Mouse (Mus musculus): ENCODE measurements around the gene Fam20c. TPM values are rescaled to one million over a fixed set of nuclear protein-coding genes. Genes with fewer than 3 reads are reported as not detected.

Fam20c gene
- polyA plus RNA-seq, 1 experiment: not detected

DNA sequence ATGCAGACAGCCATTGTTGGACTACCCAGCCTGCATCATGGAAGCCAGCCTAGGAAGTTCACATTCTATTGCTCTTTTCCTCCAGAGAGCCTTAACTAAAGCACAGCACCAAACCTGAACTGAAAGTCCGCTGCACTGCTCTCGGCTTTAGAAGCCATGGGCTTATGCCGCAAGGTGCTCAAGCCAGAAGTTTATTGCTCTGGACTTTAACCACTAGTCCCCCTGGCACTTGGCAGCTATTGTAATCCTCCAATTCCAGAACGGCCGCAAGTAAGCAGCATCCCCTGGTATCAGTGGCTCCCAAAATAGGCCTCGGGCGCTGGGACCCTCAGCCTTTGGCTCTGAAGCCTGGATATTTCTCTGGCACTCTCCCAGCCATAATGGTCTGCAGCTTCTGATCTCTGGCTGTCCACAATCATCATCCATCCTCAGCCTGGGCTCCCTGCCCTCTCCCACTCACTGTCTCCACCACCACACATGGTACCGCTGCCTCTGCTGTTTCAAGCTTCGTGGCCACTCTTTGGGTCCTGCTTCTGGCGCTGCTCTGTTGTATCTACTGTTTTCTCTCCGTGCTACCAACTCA is 20.9 kb upstream of the Fam20c start:
- H3K27ac ChIP-seq (ENCODE audit: insufficient read depth, low read depth, low read length): no peak overlapping the region
- H3K4me1 ChIP-seq (ENCODE audit: control insufficient read depth, insufficient read depth, low read length): no peaks in the 10 kb centered on the region
- no peak overlapping the region for H3K4me3 ChIP-seq (ENCODE audit: insufficient read depth, low read depth, low read length)
- no peak for TF ChIP-seq CTCF (IDR thresholded peaks at IDR 0.05; ENCODE audit: insufficient read depth, low read depth, low read length)
- no peak for TF ChIP-seq POLR2A (IDR thresholded peaks at IDR 0.05; ENCODE audit: insufficient read depth, low read depth, low read length)
- WGBS: 90% methylated on average over 11 of the region's 11 CpGs

DNA sequence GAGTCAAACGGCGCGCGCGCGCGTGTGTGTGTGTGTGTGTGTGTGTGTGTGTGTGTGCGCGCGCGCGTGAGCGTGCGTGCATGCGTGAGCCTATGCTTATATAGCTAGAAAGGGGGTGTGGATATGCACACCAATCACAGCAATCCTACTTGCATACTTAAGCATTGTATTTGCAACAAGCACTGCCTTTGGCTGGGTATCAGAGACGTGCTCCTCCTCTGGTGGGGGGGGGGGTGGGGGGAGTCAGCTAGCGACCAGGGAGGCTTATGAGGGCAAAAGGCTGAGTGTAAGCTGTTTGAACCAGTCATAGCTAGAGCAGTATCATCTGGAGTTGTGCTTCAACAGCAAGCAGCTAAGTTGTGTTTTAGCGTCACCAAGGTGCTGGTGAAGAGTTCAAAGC is 20.3 kb upstream of the Fam20c start:
- no peaks in the 10 kb centered on the region for H3K4me1 ChIP-seq (ENCODE audit: control insufficient read depth, insufficient read depth, low read length)
- no peak overlapping the region for H3K27ac ChIP-seq (ENCODE audit: insufficient read depth, low read depth, low read length)
- H3K4me3 ChIP-seq (ENCODE audit: insufficient read depth, low read depth, low read length): no peak overlapping the region
- TF ChIP-seq POLR2A (IDR thresholded peaks at IDR 0.05; ENCODE audit: insufficient read depth, low read depth, low read length) (no peak), CTCF (IDR thresholded peaks at IDR 0.05; ENCODE audit: insufficient read depth, low read depth, low read length) (no peak)
- 89% methylated on average over 18 of the region's 18 CpGs for WGBS

DNA sequence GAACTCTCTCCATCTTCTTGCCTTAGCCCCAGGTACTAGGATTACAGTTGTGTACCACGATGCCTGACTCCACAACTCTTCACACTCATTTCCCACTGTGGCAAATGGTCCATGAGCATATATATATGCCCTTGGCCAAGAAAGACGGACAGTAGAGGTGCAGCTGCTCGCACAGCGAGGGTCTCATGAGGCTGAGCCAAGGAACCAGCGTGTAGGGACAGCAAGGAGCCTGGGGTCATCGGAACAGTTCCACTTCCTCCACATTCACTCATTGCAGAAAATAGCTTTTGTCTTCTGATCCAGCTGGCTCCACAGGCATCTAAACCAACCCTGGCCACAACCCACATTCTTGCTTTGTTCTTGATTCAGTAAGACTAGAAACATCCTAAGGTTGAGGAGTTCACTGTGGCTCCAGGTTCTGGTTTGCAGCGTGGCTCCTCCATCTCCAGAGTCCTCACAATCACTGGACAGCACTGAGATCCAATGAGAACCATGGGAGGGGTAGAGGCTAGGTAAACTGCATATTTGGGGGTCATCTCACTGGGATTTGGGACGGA is 19.0 kb upstream of the Fam20c start:
- Histone ChIP-seq H3K4me3 (ENCODE audit: insufficient read depth, low read depth, low read length) (no peak overlapping the region), H3K27ac (ENCODE audit: insufficient read depth, low read depth, low read length) (no peak overlapping the region), H3K4me1 (ENCODE audit: control insufficient read depth, insufficient read depth, low read length) (no peaks in the 10 kb centered on the region)
- TF ChIP-seq CTCF (IDR thresholded peaks at IDR 0.05; ENCODE audit: insufficient read depth, low read depth, low read length) (no peak), POLR2A (IDR thresholded peaks at IDR 0.05; ENCODE audit: insufficient read depth, low read depth, low read length) (no peak)
- WGBS: 80% methylated on average over 8 of the region's 8 CpGs

DNA sequence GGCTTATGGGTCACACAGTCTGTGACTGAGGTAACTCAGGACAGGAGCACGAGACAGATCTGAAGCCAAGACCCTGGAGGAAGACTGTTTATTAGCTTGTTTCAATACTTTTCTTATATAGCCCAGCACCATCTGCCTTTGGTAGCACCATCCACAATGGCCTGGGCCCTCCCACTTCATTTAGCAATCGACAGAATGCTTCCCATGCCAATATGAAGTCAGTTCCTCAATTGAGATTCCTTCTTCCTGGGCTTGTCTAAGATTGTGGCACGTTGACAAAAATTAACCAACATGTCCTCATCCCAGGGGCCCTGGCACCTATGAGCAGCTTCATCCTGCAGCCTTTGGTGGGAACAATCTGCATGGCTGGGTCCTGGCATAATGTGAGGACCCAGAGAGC is 14.2 kb upstream of the Fam20c start:
- 77% methylated on average over 3 of the region's 3 CpGs for WGBS
- Histone ChIP-seq H3K4me1 (ENCODE audit: control insufficient read depth, insufficient read depth, low read length) (peaks cover 2% of the 10 kb centered on the region; the same call in 1 of the 2 replicates), H3K4me3 (ENCODE audit: insufficient read depth, low read depth, low read length) (no peak overlapping the region), H3K27ac (ENCODE audit: insufficient read depth, low read depth, low read length) (no peak overlapping the region)
- TF ChIP-seq POLR2A (IDR thresholded peaks at IDR 0.05; ENCODE audit: insufficient read depth, low read depth, low read length) (no peak), CTCF (IDR thresholded peaks at IDR 0.05; ENCODE audit: insufficient read depth, low read depth, low read length) (no peak)

DNA sequence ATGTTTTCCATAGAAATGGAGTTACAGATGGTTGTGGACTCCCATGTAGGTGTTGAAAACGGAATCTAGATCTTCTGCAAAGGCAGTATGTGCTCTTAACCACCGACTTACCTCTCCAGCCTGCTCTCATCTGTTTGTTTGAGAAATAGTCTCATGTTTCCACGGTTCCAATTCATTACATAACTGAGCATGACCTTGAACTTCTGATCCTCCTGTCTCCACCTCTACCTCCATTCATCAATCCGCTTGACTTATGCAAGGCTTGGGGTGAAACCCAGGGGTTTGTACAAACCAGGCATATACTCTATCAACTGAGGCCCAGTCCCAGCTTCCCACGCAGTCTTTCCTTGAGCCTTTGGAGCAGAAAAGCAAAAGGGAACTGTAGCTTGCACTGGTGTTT is 12.8 kb upstream of the Fam20c start:
- TF ChIP-seq POLR2A (IDR thresholded peaks at IDR 0.05; ENCODE audit: insufficient read depth, low read depth, low read length): no peak
- no peak for TF ChIP-seq CTCF (IDR thresholded peaks at IDR 0.05; ENCODE audit: insufficient read depth, low read depth, low read length)
- H3K4me1 ChIP-seq (ENCODE audit: control insufficient read depth, insufficient read depth, low read length): peaks cover 2% of the 10 kb centered on the region; the same call in 1 of the 2 replicates
- no peak overlapping the region for H3K4me3 ChIP-seq (ENCODE audit: insufficient read depth, low read depth, low read length)
- no peak overlapping the region for H3K27ac ChIP-seq (ENCODE audit: insufficient read depth, low read depth, low read length)
- 89% methylated on average over 5 of the region's 5 CpGs for WGBS

DNA sequence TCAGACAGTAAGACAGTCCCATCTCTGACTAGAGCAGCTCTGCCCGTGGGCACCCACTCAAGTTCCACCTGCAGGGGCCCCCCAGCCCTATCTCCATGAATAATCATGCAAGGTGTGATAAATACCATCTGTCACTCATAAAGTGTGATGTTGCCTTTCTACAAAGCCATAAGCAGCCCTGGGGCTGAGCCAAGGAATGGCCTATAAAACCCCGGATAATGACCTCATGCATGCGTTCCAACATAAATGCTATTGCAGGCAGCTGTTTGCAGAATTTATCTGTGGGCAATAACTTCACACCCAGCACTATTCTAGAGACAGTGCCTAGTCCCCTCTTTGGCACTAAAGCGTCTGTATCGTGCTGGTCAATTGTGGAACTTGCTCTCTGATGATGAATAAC is 12.0 kb upstream of the Fam20c start:
- Histone ChIP-seq H3K27ac (ENCODE audit: insufficient read depth, low read depth, low read length) (no peak overlapping the region), H3K4me1 (ENCODE audit: control insufficient read depth, insufficient read depth, low read length) (peaks cover 2% of the 10 kb centered on the region; the same call in 1 of the 2 replicates), H3K4me3 (ENCODE audit: insufficient read depth, low read depth, low read length) (no peak overlapping the region)
- WGBS: 86% methylated on average over 5 of the region's 5 CpGs
- TF ChIP-seq POLR2A (IDR thresholded peaks at IDR 0.05; ENCODE audit: insufficient read depth, low read depth, low read length) (no peak), CTCF (IDR thresholded peaks at IDR 0.05; ENCODE audit: insufficient read depth, low read depth, low read length) (no peak)

DNA sequence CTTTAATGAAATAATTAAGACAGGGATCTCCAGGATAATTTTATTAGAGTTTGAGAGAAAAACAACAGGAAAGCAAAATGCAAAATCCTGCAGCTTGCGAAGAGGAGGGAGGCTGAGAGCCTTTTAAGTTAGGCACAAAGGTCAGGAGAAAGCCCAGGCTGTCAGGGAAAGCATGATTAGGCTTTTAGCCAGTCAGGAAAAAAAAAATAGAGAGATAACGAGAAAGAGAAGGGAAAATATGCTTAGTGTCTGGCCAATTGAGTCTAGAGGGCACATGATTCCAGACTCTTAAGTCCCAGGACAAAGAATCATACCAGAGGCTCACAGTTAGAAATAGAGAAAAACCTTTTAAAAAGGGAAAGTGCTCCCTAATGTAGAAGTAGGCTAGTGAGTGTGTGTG is 10.7 kb upstream of the Fam20c start:
- H3K4me1 ChIP-seq (ENCODE audit: control insufficient read depth, insufficient read depth, low read length): peaks cover 7% of the 10 kb centered on the region
- H3K27ac ChIP-seq (ENCODE audit: insufficient read depth, low read depth, low read length): no peak overlapping the region
- H3K4me3 ChIP-seq (ENCODE audit: insufficient read depth, low read depth, low read length): no peak overlapping the region
- WGBS: 55% methylated on average over 2 of the region's 2 CpGs
- TF ChIP-seq CTCF (IDR thresholded peaks at IDR 0.05; ENCODE audit: insufficient read depth, low read depth, low read length): no peak
- no peak for TF ChIP-seq POLR2A (IDR thresholded peaks at IDR 0.05; ENCODE audit: insufficient read depth, low read depth, low read length)

DNA sequence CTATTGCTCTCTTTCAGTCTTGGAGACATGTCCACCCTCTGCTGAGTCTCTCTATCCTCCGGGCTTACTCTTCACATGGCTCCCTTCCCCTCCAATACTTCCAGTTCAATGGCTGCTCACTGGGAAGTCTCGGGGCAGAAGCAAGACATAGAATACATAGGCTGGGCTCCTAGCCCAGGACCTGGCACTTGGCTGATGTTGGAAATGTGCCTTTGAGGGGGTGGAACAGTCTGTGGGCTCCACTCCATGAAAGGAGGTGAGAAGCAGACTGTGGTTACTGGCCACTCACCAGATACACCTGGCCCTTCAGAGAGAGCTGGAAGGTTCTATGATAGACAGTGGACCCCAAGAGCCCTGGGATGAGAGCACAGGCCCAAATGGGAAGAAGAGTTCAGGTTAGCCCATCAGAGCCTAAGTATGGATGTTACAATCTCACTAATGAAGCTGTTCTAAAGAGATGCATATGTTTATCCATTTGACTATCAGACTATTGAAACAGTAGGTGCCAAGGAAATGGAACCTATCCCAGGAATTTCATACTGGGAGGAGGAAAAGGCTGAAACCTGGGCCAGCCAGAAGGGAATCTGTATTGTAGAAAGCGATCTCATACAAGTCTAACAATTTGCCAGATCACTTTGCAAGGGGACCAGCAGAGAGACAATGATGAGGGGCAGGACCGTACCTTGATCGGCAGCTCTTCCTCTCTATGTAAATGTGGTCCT is 8.8 kb upstream of the Fam20c start:
- TF ChIP-seq POLR2A (IDR thresholded peaks at IDR 0.05; ENCODE audit: insufficient read depth, low read depth, low read length) (no peak), CTCF (IDR thresholded peaks at IDR 0.05; ENCODE audit: insufficient read depth, low read depth, low read length) (no peak)
- WGBS: 74% methylated on average over 5 of the region's 5 CpGs
- Histone ChIP-seq H3K4me1 (ENCODE audit: control insufficient read depth, insufficient read depth, low read length) (peaks cover 17% of the 10 kb centered on the region), H3K4me3 (ENCODE audit: insufficient read depth, low read depth, low read length) (no peak overlapping the region), H3K27ac (ENCODE audit: insufficient read depth, low read depth, low read length) (no peak overlapping the region)

DNA sequence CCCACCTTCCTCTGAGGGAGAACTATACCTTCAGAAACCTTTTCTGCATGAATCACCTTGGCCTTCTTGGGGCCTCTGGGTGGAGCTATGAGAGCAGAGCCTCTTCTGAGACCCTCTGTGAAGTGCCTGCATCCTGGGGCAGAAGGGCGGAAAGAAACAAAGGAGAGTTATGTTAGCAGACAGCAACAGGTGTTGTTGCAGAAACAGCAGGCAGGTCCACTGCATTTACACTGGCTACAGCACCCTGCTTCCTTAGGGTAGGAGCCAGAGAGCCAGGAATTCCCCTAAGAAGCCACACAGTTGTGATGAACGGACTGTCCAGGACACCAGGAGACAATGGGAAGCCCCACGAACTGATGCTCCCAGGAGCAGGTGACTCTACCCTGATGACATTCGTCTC is 1.0 kb upstream of the Fam20c start:
- Histone ChIP-seq H3K4me3 (ENCODE audit: insufficient read depth, low read depth, low read length) (no peak overlapping the region), H3K4me1 (ENCODE audit: control insufficient read depth, insufficient read depth, low read length) (peaks cover 40% of the 10 kb centered on the region), H3K27ac (ENCODE audit: insufficient read depth, low read depth, low read length) (no peak overlapping the region)
- 82% methylated on average over 4 of the region's 4 CpGs for WGBS
- TF ChIP-seq POLR2A (IDR thresholded peaks at IDR 0.05; ENCODE audit: insufficient read depth, low read depth, low read length) (no peak), CTCF (IDR thresholded peaks at IDR 0.05; ENCODE audit: insufficient read depth, low read depth, low read length) (no peak)

All from olfactory bulb, adult 2 months (tissue).